Mouse (Mus musculus) layer of hippocampus, adult 18-20 months (tissue): ENCODE data around the gene Atg101. TPM values are rescaled to one million over a fixed set of nuclear protein-coding genes. Genes with fewer than 3 reads are reported as not detected.

ENCODE experiments used
- DNase-seq, 2 experiments: peaks; one replicate each; pipeline ENCODE4 v3.0.0; 2022; ENCODE audit warnings: low spot score in 2 of 2
- total RNA-seq, 2 experiments: library from RNA; stranded (reverse); gene quantifications; 2 replicates each; pipeline ENCODE4 v1.2.3; 2021

Atg101 gene
- total RNA-seq, 2 experiments from 2014 or later = 53.2 to 57.5 TPM

DNA sequence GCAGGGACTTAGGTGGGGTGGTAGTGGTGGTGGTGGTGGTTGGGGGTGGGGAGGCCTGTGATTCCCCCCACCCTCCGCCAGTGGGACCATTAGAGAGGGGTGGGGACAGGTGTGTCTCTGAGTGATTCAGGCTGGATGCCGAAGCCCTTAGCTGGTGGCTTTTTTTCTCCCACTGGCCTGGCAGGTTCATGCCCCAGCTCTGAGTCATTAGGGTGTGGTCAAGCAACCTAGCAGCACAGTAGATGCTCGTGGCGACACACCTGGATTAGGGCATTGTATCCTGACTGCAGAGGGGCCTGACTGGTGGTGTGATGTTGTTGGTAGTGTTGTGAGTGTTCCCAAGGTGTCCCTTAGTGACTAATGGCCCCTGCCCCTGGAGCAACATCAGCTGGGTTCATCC is 47.0 kb downstream of the Atg101 start:
- DNase-seq = no peak

- no peak for DNase-seq
Observed at GRCm38 (mm10) chr15:101332370-101332769, 48.3 kb downstream of the Atg101 start.

DNA sequence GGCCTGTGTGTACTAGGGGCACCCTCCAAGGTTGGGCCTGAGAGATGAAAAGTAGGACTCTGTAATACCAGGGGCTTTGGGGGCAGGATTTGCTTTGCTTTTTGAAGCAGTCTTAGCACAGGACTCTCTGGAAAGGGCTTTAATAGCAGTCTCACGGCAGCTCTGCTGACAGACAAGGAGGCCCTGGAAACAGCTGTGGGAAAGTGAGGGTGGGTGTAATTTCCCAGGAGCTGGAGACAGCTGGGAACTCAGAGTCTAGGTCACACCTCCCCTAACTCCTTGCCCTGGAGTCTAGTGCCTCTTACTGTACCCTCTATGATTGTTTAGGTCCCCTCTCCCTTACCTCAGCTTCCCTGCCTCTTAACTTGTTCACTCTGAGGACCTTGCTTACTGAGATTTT is 49.1 kb downstream of the Atg101 start:
- no peak for DNase-seq

DNA sequence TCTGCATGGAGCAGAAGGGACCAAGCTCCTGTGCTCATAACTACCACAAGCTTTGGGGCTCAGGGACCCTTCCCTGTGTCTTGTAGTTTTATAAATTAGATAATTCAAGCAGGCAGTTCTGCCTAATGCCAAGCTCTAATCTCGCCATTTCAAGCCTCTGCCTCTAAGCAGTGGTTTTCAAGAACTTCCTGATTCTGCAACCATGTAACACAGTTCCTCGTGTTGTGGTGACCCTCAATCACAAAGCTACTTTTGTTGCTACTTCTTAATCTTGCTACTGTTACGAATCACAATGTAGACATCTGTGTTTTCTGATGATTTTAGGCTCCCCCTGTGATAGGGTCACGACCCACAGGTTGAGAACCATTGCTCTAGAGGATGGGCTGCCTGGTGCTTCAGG is 49.6 kb downstream of the Atg101 start:
- DNase-seq = no peak

DNA sequence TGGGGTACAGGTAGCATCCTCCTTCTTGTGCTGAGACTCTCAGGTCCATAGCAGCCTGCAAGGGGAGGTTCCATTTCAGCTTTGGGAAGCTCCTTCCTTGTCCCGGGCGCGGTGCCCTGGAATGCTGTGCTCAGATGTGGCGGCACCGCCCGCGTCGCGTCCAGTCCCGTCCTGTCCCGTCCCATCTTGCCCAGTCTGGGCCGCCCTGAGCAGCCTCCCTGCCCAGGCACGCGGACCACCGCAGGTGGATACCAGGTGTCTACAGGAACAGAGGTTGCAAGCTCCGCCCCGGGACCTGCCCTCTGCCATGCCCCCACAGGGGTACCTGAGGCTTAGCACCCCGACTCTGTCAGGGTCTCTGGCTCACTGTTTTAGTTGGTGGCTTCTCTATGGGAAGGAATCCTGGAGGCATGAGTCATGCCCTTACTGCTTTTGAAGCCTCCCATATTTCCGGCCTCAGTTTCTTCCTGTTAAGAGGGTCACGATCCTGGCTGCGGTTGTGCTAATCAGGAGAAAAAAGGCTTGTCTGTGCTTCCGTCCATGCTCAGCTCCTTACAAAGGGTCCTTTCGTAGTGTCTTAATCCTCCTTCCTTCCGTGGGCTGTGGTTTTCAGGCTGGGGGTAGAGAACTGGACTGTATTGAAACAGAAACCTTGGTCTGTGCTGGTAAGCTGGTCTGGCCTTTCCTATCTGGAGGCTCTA is 52.6 kb downstream of the Atg101 start:
- DNase-seq = no peak

GRCm38 (mm10) chr15:101338359-101338758 is 54.3 kb downstream of the Atg101 start:
- no peak for DNase-seq

DNA sequence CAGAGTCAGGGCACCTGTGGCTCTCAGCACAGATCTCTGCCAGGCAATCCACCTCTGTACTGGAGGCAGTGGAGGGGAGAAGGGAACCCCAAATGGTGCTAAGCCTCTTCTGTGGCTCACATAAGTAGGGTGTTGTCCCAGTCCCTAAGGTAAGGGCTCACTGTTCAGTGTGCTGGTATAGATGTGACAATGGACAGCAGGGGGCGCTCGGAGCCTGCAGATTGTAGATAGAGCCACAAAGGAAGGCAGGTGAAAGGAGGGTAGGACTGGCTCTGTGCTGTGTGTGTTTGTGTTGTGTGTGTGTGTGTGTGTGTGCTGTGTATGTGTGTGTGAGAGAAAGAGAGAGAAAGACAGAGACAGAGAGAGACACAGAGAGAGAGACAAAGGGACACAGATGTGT is 55.5 kb downstream of the Atg101 start:
- DNase-seq = peak; percentile 68 to 93

Other genes with a start within 250 kb of the Atg101 start
- not detected for gene Gm47841, start 236.9 kb upstream of the Atg101 start, total RNA-seq
- gene Fignl2, start 205.7 kb upstream of the Atg101 start, total RNA-seq = 1 to 10 TPM; 1.3 to 1.6 TPM
- not detected for gene Ankrd33, start 168.5 kb upstream of the Atg101 start, total RNA-seq
- gene Acvrl1, start 155.8 kb upstream of the Atg101 start, total RNA-seq = 1 to 10 TPM; 9.7 to 9.9 TPM
- gene Acvr1b, start 110.2 kb upstream of the Atg101 start, total RNA-seq = 10 to 100 TPM; 88.8 to 90.3 TPM
- gene Grasp, start 60.1 kb upstream of the Atg101 start, total RNA-seq = 10 to 100 TPM; 75.9 to 86.7 TPM
- gene Nr4a1, start 30.0 kb upstream of the Atg101 start, total RNA-seq = 100 to 1,000 TPM in 1 of 2 experiments, 10 to 100 TPM in 1; 87.1 to 105 TPM
- under 1 TPM; 0.27 to 0.66 TPM for gene 6030408B16Rik, start 8.9 kb downstream of the Atg101 start, total RNA-seq
- under 1 TPM; 0.25 to 0.40 TPM for gene Krt80, start 85.9 kb downstream of the Atg101 start, total RNA-seq
- not detected for gene Krt7, start 126.8 kb downstream of the Atg101 start, total RNA-seq
- gene Krt87, start 154.5 kb downstream of the Atg101 start, total RNA-seq = under 1 TPM; 0.18 to 0.40 TPM
- not detected for gene Krt88, start 163.5 kb downstream of the Atg101 start, total RNA-seq
- gene Krt81, start 179.5 kb downstream of the Atg101 start, total RNA-seq = not detected
- under 1 TPM in 1 of 2 experiments, not detected in 1; 0.15 TPM for gene Krt86, start 189.2 kb downstream of the Atg101 start, total RNA-seq
- not detected for gene Krt83, start 207.2 kb downstream of the Atg101 start, total RNA-seq
- not detected for gene Gm49425, start 233.0 kb downstream of the Atg101 start, total RNA-seq
- gene Krt84, start 248.5 kb downstream of the Atg101 start, total RNA-seq = not detected